Mouse (Mus musculus) retina, adult 2 months (tissue): ENCODE data around the gene Serpinf1.

ENCODE experiments used
- DNase-seq: peaks from one replicate; pipeline ENCODE4 v3.0.0-alpha.2; 2012; ENCODE audit warnings: low read depth, low spot score

The Serpinf1 gene

DNA sequence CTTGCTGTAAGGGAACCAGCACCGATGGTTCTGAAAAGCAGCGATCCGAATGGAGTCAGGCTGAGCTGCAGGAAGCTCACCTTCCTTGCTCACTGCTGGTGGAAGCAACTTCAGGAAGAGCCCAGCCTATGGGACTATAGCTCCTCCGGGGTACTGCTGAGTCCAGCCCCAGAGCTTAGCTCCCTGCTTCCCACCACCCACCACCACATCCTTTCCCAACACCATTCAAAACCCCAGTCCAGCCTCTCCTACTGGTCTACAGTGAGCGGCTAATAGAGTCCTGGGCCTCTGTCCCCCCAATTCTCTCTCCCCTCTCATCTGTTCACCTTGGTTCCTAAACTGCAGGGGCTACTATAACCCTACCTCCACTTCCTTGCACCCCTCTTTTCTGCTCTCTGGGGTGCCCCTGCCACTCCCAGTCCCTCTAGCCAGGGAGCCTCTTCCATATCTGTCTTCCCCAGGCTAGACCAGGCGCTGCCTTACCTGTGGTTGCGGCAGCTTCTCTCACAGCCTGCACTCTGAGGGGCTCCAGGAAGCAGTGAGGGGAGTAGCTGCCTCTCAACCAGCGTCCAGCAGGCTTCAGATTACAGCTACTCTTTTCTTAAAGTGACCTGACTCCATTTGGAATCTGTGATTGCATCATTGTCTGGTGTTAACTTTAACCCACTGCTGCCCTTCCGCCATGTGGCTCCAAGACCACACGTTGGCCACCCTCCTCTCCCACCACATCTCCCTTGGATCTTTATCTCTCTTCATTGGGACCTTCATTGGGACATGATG is at the start of gene Serpinf1:
Serpinf1 (minus strand) TSS at position 689 of the 780 bp plus-strand sequence.
- DNase-seq, result no peak

GRCm38 (mm10) chr11:75470675-75471074 is 48.2 kb upstream of the Serpinf1 start:
- no peak for DNase-seq

- DNase-seq, result no peak
Measured at GRCm38 (mm10) chr11:75469261-75469660, 46.8 kb upstream of the Serpinf1 start.

DNA sequence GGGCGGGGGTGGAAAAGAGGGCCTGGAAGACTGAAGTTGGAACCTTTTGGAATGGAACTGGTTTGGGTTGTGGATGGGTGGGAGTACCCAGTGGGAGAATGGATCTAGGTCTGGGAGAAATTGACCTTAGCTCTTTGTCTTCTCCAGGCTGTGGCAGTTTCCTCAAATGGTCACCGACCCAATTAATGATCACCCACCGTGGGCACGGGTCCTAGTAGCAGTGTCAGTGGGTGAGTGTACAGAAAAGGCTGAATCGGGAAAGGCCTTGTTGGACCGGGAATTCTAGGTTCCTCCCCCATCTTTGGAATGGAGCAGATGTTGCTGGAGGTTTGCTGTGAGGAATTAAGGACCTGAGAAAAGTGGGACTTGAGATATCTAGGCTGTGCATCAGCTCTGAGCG is 45.9 kb upstream of the Serpinf1 start:
- no peak for DNase-seq

GRCm38 (mm10) chr11:75467512-75468215 is 45.2 kb upstream of the Serpinf1 start:
- no peak for DNase-seq

DNA sequence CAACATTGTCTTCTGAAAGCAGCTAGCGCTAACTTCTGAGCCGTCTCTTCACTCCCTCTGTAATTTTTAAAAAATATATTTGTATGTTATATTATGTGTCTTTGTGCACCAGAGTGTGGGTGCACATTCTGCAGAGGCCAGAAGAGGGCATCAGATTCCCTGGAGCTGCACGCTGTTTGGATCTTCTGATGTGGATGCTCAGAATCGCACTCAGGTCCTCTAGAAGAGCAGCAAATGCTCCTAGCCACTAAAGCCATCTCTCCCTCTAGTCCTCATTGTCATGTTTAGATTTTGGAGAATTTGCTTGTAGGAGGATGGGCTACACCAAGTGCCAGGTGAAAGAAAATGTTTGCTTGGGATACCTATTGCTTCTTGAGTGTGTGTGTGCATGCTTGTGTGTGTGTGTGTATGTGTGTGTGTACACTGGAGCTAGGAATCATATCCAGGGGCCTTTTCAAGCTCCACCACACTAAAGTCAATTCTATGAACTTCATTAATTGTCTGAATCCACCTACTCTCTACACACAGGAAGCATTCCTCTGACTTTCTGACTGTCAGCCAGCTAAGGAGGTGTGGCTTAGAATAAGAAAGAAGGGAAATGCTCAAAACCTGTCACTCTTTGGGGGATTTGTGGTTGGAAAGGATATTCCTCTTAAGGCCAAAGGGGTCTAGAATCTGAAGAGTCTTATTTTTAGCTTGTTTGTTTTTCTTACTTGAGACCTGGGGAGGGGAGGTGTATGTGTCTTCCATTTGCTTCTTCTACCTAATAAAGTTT is 44.4 kb upstream of the Serpinf1 start:
- no peak for DNase-seq

DNA sequence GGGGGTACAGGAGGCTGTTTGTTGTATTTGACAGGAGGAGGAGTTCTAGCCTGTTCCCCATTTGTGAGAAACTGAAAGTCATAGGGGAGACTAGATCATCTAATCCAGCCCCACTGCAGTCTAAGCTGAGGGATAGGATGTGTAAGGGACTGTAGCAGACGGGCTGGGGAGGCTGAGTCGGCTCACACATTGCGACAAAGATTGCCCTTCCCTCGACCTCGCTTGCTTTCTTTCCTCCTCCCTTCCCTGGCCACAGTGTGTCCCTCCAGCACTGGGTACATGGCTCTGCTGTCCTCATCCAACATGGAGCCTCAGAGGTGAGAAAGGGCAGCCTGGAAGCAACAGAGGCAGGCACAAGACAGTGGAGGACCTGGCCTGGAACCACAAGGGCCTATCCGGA is 42.5 kb upstream of the Serpinf1 start:
- DNase-seq, result no peak

- DNase-seq, result no peak
Measured at GRCm38 (mm10) chr11:75464417-75464816, 41.9 kb upstream of the Serpinf1 start.

GRCm38 (mm10) chr11:75463624-75464023 is 41.1 kb upstream of the Serpinf1 start:
- DNase-seq, result no peak

- DNase-seq, result no peak
Measured at GRCm38 (mm10) chr11:75462865-75463336, 40.4 kb upstream of the Serpinf1 start.

DNA sequence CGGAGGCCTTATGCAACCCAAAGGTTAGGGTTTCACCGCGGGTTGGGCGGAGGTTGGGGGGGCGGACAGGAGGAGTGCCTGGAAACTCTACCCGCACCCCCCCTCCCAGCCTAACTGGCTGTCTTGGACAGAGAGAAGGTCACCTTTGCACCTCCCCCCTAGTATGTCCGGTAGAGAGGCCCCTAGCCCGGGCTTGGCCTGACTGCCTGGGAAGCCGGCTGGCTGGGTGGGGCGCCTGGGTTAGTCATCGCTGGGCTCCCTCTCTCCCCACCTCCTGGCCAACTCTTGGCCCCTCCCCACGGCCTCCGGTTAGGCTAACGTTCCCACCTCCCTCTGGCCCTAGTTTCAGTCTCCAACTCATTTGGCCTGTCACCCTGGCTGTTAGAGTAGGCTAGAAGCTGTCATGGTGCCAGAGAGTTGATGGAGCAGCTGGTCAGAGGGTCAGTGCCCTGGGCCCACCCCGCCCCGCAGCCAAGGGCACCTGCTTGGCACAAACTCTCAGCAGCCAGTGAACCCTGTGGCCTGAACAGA is 39.8 kb upstream of the Serpinf1 start:
- DNase-seq, result no peak

DNA sequence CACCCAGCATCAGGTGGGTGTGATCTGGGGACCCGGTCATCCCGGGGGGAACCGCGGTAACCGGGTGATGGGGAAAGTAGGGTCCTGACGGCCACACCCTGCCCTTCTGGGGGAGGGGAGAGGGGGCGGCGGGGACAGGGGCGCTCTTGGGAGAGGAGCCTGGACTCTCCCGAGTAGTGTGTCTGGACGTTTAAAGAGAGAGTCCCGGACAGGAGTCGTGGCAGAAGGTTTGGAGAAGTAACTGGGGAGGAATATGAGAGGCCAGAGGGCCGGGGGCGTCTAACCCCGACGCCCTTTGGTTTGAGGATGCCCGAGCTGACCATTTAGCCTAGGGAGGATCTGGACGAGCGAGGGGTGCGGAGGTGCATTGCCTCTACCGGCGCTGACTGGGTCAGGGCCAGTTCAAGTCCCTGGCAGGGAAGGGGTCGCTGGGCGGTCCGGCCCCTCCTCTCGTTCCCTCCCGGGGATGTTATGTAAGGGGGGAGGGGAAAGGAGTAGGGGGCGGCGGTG is 39.3 kb upstream of the Serpinf1 start:
- no peak for DNase-seq

DNA sequence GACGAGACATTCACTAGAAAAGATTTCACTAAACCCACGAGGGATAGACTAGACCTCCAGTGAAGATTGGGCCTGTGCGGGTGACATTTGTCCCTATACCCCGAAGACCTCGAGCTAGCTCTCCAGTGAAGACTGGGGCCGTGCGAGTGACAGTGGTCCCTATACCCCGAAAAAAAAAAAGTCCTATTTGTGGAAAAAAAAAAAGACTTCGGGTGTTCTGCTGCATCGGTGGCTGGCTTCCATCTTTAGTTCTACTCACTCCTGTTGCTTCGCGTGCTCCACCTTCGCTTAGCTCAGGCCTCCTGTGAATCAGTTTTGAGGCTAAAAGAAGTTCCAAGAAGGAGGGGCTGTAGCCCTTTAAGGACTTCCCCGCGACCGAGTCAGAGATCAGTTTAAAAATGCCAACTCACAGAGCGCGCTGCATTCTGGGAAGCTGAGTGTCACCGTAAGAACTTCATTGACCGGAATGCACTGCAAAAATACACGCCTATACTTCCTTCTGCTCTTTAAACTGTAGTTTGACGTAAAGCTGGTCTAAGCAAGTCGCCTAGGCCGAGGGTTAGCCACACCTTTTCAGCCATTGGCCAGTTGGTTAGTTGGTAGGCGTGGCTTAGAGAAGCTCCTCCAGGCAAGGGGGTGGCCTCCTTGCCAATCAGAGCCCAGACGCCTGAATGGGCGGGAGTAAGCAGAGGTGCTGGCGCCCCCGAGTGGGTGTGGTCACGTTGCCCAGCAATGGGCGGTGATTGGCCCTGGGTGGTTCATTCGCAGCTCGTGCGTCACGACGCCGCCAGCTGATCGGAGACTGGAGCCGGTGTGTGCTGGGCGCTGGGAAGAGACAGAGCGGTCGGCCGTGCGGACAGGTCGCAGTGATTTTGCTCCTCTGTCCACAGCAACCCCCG is 38.6 kb upstream of the Serpinf1 start, which contains the start of gene Tlcd2:
Tlcd2 (plus strand) TSS at position 872 of the 899 bp plus-strand sequence.
- DNase-seq, result peak; percentile 98

- DNase-seq, result peak; percentile 46
Measured at GRCm38 (mm10) chr11:75460103-75460843, 37.8 kb upstream of the Serpinf1 start.

DNA sequence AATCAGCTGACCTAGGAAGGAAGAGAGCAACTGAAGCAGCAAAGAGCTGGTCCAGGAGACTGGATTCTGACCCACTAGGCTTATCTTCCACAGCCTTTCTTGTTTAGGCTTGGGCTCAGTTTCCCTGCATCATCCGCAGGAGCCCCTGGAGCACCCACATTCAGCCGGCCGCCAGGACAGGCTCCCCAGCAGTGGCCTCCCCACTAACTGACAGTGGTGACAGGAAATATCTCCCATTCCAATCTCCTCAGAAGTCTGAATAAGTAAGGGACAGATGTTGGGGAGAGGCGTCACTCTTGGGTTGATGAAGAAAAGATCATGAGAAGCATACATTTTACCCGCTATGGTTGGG is 37.2 kb upstream of the Serpinf1 start:
- DNase-seq, result no peak

DNA sequence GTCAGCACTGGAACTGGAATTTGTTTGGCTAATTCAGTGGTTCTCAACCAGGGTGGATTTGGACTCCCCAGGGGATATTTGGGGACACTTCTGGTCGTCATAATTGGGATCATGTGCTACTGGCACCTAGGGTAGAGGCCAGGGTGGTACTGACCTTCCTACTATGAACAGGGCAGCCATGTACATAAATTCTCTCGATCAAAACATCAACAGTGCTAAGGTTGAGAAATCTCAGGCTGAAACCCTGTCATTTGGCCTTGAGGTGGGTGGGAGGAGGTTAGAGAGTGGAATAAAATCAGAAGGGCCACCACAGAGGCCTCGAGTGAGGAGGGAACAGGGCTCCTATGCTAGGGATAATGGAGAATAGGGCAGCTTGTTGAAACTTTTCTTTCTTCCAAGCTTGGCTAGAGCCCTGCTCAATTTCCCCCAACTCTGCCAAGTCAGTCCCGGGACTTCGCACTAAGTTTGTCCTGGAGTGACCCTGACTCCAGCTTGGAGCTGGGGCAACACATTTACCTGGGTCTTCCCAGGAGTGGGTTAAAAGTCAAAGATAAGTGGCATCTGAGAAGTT is 36.7 kb upstream of the Serpinf1 start:
- no peak for DNase-seq

GRCm38 (mm10) chr11:75458628-75459041 is 36.1 kb upstream of the Serpinf1 start:
- no peak for DNase-seq

DNA sequence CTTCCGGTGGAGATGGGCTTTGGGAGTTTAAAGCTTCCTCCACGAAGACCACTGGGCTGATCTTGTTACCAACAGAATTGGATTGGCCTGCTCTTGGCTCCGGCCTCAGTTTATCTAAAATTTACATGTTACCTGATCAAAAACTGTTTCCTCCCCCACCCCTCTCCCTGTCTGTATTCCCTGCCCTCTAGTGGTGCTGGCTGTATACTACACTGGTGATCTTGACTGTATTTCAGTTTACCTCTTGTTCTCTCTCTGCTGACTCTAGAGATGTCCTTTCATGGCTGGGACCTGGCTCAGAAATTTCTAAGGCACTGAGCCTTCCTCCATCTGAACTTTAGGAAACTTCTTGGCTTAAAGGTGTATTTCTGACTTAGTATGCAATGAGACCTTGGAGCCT is 35.7 kb upstream of the Serpinf1 start:
- DNase-seq, result no peak

DNA sequence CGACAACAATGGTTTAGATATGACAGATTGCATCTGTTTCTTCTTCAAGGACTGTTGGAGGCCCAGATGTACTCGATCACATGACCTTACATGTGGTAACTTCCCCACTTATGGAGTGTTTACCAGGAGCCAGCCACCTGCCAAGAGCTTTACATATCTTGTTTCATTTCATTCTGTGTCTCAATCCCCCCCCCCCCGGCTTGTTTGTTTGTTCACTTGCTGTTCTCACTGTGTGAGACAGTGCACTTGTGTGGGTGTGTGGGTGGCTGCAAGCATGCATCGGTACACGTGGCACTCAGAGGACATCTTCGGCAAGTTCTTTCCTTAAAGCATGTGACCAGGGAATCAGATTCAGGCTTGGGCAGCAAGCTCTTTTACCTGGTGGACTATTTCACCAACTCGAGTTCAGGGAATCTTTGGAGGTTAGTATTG is 34.0 kb upstream of the Serpinf1 start:
- DNase-seq, result no peak
